Mouse (Mus musculus): Measurements from ENCODE around the gene Six4. TPM values are rescaled to one million over a fixed set of nuclear protein-coding genes. Genes with fewer than 3 reads are reported as not detected.
"Not testable (repeated sequence)": the region's sequence is repeated elsewhere in the genome, so short reads cannot be mapped to it uniquely, and the experiment has no call there.

Six4 gene
- polyA plus RNA-seq, 1 experiment from 2014 or later: not detected

GRCm38 (mm10) chr12:73110431-73111111 lies 2.7 kb downstream of the Six4 start:
- Histone ChIP-seq H3K4me1 (ENCODE audit: insufficient read depth) (0 out of 2 replicates have a peak, but pooled peaks cover 3% of the 10 kb centered on the region), H3K4me3 (ENCODE audit: low read depth, low read length) (no peak overlapping the region), H3K4me2 (ENCODE audit: low read depth, low read length) (0 out of 2 replicates have a peak overlapping the region, but pooled peaks have one; percentile 90), H3K36me3 (replicated peaks; ENCODE audit: insufficient read depth, low read length) (no peaks in the 10 kb centered on the region), H3K9ac (replicated peaks) (no peak overlapping the region), H3K9me3 (ENCODE audit: low read length) (no peaks in the 10 kb centered on the region), H3K27ac (ENCODE audit: low read depth) (no peak overlapping the region), H3K27me3 (ENCODE audit: insufficient read depth, low read length) (peaks cover 50% of the 10 kb centered on the region)
- no peak for TF ChIP-seq CTCF (IDR thresholded peaks at IDR 0.05; ENCODE audit: low read depth)
- no peak for TF ChIP-seq EP300 (IDR thresholded peaks at IDR 0.05; ENCODE audit: low read depth)
- WGBS (ENCODE audit: insufficient replicate concordance): 9% methylated on average over 23 of the region's 23 CpGs
- 0 out of 2 replicates have a peak, but pooled peaks have one; percentile 13 for ATAC-seq
- no peak for DNase-seq

- Histone ChIP-seq H3K36me3 (replicated peaks; ENCODE audit: insufficient read depth, low read length) (no peaks in the 10 kb centered on the region), H3K4me1 (ENCODE audit: insufficient read depth) (0 out of 2 replicates have a peak, but pooled peaks cover 3% of the 10 kb centered on the region), H3K27ac (ENCODE audit: low read depth) (no peak overlapping the region), H3K4me2 (ENCODE audit: low read depth, low read length) (no peak overlapping the region), H3K9ac (replicated peaks) (no peak overlapping the region), H3K9me3 (ENCODE audit: low read length) (no peaks in the 10 kb centered on the region), H3K27me3 (ENCODE audit: insufficient read depth, low read length) (peaks cover 33% of the 10 kb centered on the region), H3K4me3 (ENCODE audit: low read depth, low read length) (no peak overlapping the region)
- ATAC-seq (no peak), DNase-seq (no peak)
- 54% methylated on average over 2 of the region's 2 CpGs for WGBS (ENCODE audit: insufficient replicate concordance)
- TF ChIP-seq CTCF (IDR thresholded peaks at IDR 0.05; ENCODE audit: low read depth) (no peak), EP300 (IDR thresholded peaks at IDR 0.05; ENCODE audit: low read depth) (no peak)
Measured at GRCm38 (mm10) chr12:73107821-73108220, 5.4 kb downstream of the Six4 start.

GRCm38 (mm10) chr12:73103713-73104112 lies 9.5 kb downstream of the Six4 start:
- DNase-seq (no peak), ATAC-seq (no peak)
- no peak overlapping the region for H3K4me3 ChIP-seq (ENCODE audit: low read depth, low read length)
- H3K4me2 ChIP-seq (ENCODE audit: low read depth, low read length): no peak overlapping the region
- H3K27me3 ChIP-seq (ENCODE audit: insufficient read depth, low read length): no peaks in the 10 kb centered on the region
- no peak overlapping the region for H3K27ac ChIP-seq (ENCODE audit: low read depth)
- TF ChIP-seq CTCF (IDR thresholded peaks at IDR 0.05; ENCODE audit: low read depth) (no peak), EP300 (IDR thresholded peaks at IDR 0.05; ENCODE audit: low read depth) (no peak)
- no peak overlapping the region for H3K9ac ChIP-seq (replicated peaks)
- no peaks in the 10 kb centered on the region for H3K9me3 ChIP-seq (ENCODE audit: low read length)
- no peaks in the 10 kb centered on the region for H3K36me3 ChIP-seq (replicated peaks; ENCODE audit: insufficient read depth, low read length)
- whole genome bisulfite sequencing (ENCODE audit: insufficient replicate concordance): 81% methylated on average over 12 of the region's 12 CpGs
- no peaks in the 10 kb centered on the region for H3K4me1 ChIP-seq (ENCODE audit: insufficient read depth)

- ATAC-seq (no peak), DNase-seq (no peak)
- Histone ChIP-seq H3K9ac (replicated peaks) (no peak overlapping the region), H3K27ac (ENCODE audit: low read depth) (no peak overlapping the region), H3K4me1 (ENCODE audit: insufficient read depth) (no peaks in the 10 kb centered on the region), H3K27me3 (ENCODE audit: insufficient read depth, low read length) (no peaks in the 10 kb centered on the region), H3K4me3 (ENCODE audit: low read depth, low read length) (no peak overlapping the region), H3K9me3 (ENCODE audit: low read length) (no peaks in the 10 kb centered on the region), H3K4me2 (ENCODE audit: low read depth, low read length) (no peak overlapping the region), H3K36me3 (replicated peaks; ENCODE audit: insufficient read depth, low read length) (no peaks in the 10 kb centered on the region)
- TF ChIP-seq EP300 (IDR thresholded peaks at IDR 0.05; ENCODE audit: low read depth): no peak
- no peak for TF ChIP-seq CTCF (IDR thresholded peaks at IDR 0.05; ENCODE audit: low read depth)
- 75% methylated on average over 4 of the region's 4 CpGs for WGBS (ENCODE audit: insufficient replicate concordance)
Measured at GRCm38 (mm10) chr12:73098593-73098992, 14.7 kb downstream of the Six4 start.

GRCm38 (mm10) chr12:73096177-73096576 lies 17.1 kb downstream of the Six4 start:
- ATAC-seq; H3K27ac ChIP-seq (ENCODE audit: low read depth); DNase-seq; H3K36me3 ChIP-seq (replicated peaks; ENCODE audit: insufficient read depth, low read length); H3K4me1 ChIP-seq (ENCODE audit: insufficient read depth); H3K4me2 ChIP-seq (ENCODE audit: low read depth, low read length); H3K9ac ChIP-seq (replicated peaks); H3K4me3 ChIP-seq (ENCODE audit: low read depth, low read length); H3K27me3 ChIP-seq (ENCODE audit: insufficient read depth, low read length); H3K9me3 ChIP-seq (ENCODE audit: low read length): not testable (repeated sequence)
- WGBS (ENCODE audit: insufficient replicate concordance): 79% methylated on average over 5 of the region's 5 CpGs

GRCm38 (mm10) chr12:73094605-73095004 lies 18.7 kb downstream of the Six4 start:
- Histone ChIP-seq H3K9me3 (ENCODE audit: low read length) (no peaks in the 10 kb centered on the region), H3K4me1 (ENCODE audit: insufficient read depth) (no peaks in the 10 kb centered on the region), H3K9ac (replicated peaks) (no peak overlapping the region), H3K4me3 (ENCODE audit: low read depth, low read length) (no peak overlapping the region), H3K36me3 (replicated peaks; ENCODE audit: insufficient read depth, low read length) (no peaks in the 10 kb centered on the region), H3K27ac (ENCODE audit: low read depth) (peak overlapping the region; percentile 39; the same call in 1 of the 2 replicates), H3K4me2 (ENCODE audit: low read depth, low read length) (no peak overlapping the region), H3K27me3 (ENCODE audit: insufficient read depth, low read length) (no peaks in the 10 kb centered on the region)
- TF ChIP-seq EP300 (IDR thresholded peaks at IDR 0.05; ENCODE audit: low read depth) (no peak), CTCF (IDR thresholded peaks at IDR 0.05; ENCODE audit: low read depth) (no peak)
- ATAC-seq (0 out of 2 replicates have a peak, but pooled peaks have one; percentile 32), DNase-seq (no peak)
- 31% methylated on average over 2 of the region's 2 CpGs for WGBS (ENCODE audit: insufficient replicate concordance)

All from liver, postnatal 0 days (tissue).